Mouse (Mus musculus): ENCODE measurements at regions not wholly inside any gene's neighbourhood (a gene's known extent, or its start where the extent isn't known, plus 50 kb on each side); places are given as distances from the start of the nearest gene placed in this dataset.

GRCm38 (mm10) chr12:109662179-109662578, 62.0 kb upstream of the Rtl1 start:
- DNase-seq (ENCODE audit: low spot score), result no peak

DNA sequence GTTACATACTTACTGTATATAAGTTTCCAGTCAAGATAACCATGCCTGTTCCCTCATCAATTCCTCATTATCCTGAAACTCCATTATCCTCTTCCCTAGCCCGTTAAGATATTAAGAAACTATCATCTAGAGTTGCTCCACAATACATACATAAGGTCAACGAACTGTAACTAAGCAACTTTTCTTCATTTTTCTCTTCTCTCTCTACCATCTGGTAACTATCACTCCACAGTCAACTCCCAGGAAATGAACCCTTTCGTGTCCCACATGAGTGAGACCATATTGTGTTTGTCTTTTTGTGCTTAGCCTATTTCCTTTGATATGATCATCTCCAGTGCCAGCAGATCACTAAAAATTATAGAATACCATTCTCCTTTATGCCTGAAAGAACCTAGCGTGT, 74.6 kb upstream of the Rtl1 start:
- DNase-seq (ENCODE audit: low spot score), result no peak

- no peak for DNase-seq (ENCODE audit: low spot score)
These were observed 93.9 kb upstream of the Rtl1 start for GRCm38 (mm10) chr12:109694046-109694445.

GRCm38 (mm10) chr12:109694801-109695430, 94.8 kb upstream of the Rtl1 start:
- DNase-seq (ENCODE audit: low spot score), result no peak

- DNase-seq (ENCODE audit: low spot score), result no peak
These were observed 106.7 kb upstream of the Rtl1 start for GRCm38 (mm10) chr12:109706820-109707219.

GRCm38 (mm10) chr12:109709661-109710060, 109.5 kb upstream of the Rtl1 start:
- DNase-seq (ENCODE audit: low spot score), result no peak

GRCm38 (mm10) chr12:109711392-109711791, 111.3 kb upstream of the Rtl1 start:
- no peak for DNase-seq (ENCODE audit: low spot score)

- no peak for DNase-seq (ENCODE audit: low spot score)
These were observed 111.8 kb upstream of the Rtl1 start for GRCm38 (mm10) chr12:109711946-109712345.

GRCm38 (mm10) chr12:109712386-109712785, 112.3 kb upstream of the Rtl1 start:
- DNase-seq (ENCODE audit: low spot score), result no peak

- no peak for DNase-seq (ENCODE audit: low spot score)
These were observed 112.9 kb upstream of the Rtl1 start for GRCm38 (mm10) chr12:109713041-109713440.

DNA sequence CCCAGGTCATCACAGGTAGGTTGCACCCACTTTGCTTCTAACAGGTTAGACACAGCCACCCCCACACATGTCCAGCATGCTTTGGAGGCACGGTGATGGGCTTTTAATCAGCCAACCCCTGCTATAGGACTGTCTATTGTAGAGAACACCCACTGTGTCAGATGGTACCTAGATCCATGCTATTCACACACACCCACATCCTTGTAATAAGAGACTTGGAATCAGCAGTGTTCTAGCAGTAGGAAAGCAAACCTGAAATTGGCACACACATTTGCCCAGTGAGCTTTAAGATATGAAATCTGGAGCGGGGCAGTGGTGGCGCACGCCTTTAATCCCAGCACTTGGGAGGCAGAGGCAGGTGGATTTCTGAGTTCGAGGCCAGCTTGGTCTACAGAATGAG, 113.9 kb upstream of the Rtl1 start:
- DNase-seq (ENCODE audit: low spot score), result no peak

DNA sequence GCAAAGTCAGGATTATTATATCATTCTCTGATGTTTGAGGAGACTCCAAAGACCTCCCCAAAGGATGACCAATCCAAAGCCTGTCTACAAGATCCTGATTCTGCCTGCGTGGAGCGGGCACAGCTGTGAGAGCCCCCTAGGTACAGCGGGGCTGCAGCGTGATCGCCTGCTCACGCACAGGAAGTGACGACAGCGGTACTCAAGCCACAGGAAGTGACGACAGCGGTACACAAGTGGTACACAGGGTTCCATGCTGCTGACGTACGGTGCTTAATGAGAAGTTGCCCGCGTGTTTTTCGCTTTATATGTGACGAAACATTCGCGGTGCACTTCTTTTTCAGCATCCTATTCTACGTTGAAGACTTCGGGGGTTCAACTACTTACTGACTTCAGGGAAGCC, 116.9 kb upstream of the Rtl1 start:
- DNase-seq (ENCODE audit: low spot score), result no peak

DNA sequence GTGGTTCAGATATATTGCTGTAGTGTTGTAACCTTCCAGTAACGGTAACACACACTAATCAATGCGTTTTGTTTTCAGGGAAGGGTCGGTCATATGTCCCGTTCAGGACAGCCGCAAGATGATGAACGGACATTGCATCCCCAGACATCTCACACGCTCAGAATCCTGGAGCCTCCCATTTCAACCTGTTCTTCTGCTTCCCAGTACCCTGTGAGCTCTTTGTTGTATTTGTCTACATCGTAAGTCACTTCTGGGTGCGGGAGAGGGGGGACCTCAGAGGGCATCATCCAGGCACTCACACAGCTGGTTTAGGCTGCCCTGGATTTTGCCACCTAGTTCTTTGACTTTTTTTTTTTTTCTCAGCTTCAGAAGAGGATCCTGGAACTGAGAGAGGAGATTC, 117.9 kb upstream of the Rtl1 start:
- no peak for DNase-seq (ENCODE audit: low spot score)

- DNase-seq (ENCODE audit: low spot score), result no peak
These were observed 138.1 kb upstream of the Rtl1 start for GRCm38 (mm10) chr12:109738201-109738600.

DNA sequence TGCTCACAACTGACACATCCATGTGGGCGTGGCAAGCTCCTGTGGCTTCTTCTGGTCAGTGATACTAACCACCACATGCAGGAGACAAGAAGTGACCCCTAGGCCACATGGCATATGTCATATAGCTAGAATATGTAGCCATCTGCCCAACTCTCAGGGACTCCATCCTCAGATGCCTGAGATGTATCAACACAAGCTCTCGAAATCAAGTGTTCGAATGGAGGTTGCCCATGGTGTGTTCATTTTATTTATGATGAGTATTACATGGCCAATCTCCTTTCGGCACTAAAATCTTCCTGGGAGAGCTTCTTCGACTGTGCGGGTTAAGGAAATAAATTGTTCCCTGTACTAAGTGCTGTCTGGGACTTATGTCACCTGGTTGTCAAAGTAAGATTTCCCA, 138.8 kb upstream of the Rtl1 start:
- no peak for DNase-seq (ENCODE audit: low spot score)

GRCm38 (mm10) chr12:109742486-109742885, 142.4 kb upstream of the Rtl1 start:
- no peak for DNase-seq (ENCODE audit: low spot score)

DNA sequence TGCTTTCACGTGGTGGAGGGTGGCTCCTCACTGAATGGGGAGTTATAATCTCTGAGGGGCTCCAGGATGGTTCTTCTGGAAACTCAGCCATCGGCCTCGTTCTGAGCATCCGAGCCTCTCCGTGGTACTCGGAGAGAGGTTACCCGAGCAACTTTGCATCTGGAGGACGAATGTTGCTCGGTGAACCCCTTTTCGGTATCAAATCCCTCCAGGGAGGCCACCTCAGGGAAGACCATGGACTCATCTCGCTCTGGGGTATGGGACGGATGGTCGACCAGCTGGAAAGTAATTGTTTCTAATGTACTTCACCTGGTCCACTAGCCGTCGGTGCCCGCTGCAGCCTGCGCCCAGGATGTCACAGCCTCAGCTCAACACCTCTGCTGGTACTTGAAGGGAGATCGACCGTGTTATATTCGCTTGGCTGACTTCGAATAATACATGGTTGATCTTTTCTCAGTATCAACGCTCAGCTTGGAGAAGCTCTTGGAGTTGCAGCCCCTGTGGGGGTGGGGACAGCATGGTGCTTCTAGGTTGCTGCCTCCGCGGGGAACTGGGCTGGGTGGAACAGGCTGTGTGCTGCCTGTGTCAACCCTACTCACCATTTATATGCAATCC, 143.0 kb upstream of the Rtl1 start:
- DNase-seq (ENCODE audit: low spot score), result no peak

DNA sequence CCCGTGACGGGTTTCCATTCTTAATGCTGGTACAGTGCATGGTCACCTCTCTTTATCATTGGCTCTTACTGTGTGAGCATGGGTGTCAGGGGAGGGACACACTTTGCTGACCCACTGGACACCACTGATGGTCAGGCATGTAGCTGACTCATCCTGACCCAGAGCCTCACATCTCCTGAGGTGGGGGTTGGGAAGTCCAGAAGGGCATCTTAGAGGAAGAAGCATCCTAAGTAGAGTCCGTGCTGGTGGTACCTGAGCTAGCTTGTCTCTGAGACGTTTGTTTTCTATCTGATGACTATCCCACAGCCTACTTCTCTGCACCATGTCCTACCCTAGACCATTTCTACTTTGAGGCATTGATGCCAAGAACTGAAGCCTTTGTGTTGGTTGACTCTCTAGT, 144.1 kb upstream of the Rtl1 start:
- no peak for DNase-seq (ENCODE audit: low spot score)

- DNase-seq (ENCODE audit: low spot score), result no peak
These were observed 145.8 kb upstream of the Rtl1 start for GRCm38 (mm10) chr12:109745731-109746484.

GRCm38 (mm10) chr12:109747201-109747600, 147.1 kb upstream of the Rtl1 start:
- DNase-seq (ENCODE audit: low spot score), result no peak

GRCm38 (mm10) chr12:109747776-109748175, 147.6 kb upstream of the Rtl1 start:
- peak; percentile 41 for DNase-seq (ENCODE audit: low spot score)

DNA sequence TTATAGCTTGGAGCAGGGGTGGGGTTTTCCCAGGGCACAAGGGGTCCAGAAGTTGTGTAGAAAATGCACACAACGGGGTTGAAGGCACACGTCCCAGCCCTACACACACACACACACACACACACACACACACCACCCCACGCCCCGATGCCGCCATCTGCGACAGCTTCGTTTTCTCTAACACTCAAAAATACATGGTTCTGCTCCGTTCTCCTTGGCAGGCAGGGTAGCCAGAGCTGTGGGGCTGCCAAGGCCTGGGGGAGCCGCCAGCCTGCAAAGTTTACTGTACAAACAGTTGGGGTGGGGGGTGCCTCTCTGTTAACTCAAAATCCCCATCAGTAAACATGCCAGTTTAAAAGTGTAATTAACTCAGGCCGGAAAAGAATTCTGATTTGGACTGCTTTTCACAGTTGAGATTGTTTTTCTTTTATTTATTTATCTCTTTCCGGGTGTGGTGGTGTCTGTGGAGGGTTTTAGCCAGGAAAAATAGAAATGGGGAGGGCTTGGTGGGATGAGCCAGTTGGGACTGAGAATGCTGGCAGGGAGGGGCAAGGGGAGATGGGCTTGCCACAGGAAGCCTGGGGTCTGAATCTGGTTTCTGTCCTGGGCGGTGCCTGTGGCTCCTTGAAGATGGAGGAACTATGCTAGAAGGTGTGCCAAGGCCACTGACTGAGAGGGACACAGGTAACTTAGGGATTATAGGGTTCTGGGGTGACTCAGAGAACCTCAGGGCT, 148.4 kb upstream of the Rtl1 start:
- no peak for DNase-seq (ENCODE audit: low spot score)

DNA sequence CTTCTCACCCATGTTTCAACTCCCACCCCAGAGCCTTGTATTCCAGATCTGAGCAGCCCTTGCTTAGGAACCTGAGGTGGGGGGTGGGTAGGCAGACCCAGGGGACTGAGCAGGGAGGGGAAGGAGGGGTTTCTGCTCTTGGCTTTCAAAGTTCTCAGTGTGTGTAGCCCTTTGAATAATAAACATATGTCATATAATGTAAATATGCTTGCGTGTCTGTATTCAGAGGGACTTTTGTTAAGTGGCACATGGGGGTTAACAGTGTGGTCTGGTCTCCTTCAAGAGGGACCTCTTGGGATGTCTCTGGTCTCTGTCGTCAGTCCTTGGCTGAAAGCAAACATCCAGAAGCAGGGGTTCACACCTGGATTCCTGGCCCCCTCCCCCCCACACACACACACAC, 149.1 kb upstream of the Rtl1 start:
- DNase-seq (ENCODE audit: low spot score), result no peak

All from embryo, embryonic 10 days (tissue).